Mouse (Mus musculus): ENCODE results near the gene Aff3. TPM values are rescaled to one million over a fixed set of nuclear protein-coding genes. Genes with fewer than 3 reads are reported as not detected.

The Aff3 gene
- polyA plus RNA-seq, 2 experiments = 0.18 to 0.22 TPM

DNA sequence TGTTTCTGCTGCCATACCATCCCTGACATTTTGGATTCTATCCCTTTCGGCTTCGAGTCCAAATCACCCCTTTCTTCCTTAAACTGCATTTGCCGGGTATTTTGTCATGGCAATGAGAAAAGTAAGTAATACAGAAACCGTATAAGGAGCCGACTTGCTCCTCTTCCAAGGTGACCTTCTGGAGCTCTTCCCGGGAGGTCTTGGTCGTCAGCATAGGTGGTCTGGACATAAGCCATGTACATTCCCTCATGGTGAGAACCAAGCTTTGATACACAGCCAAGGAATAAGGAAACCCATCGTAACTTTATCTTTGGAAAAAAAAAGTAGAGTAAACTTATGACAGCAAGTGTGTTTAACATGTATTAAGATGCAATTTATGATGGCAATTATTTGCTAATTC, 15.1 kb upstream of the Aff3 start:
- H3K27ac ChIP-seq = no peak overlapping the region
- H3K4me2 ChIP-seq (ENCODE audit: low read depth) = no peak overlapping the region
- H3K4me1 ChIP-seq (replicated peaks; ENCODE audit: control insufficient read depth in 2 of 2, insufficient read depth in 2 of 2, low read length in 1 of 2) = no peaks in the 10 kb centered on the region
- DNase-seq (ENCODE audit: low read depth in 3 of 3, low spot score in 3 of 3) (no peak), ATAC-seq (ENCODE audit: insufficient read depth) (no peak)
- 63% methylated on average over 8 of the region's 8 CpGs for whole genome bisulfite sequencing (ENCODE audit: insufficient replicate concordance)
- H3K36me3 ChIP-seq (replicated peaks; ENCODE audit: control insufficient read depth, insufficient read depth, low read depth) = no peaks in the 10 kb centered on the region
- no peak overlapping the region for H3K4me3 ChIP-seq (ENCODE audit: insufficient read depth in 1 of 2, low read depth in 2 of 2, low read length in 2 of 2)
- no peak overlapping the region for H3K9ac ChIP-seq (replicated peaks)
- no peak for TF ChIP-seq EP300 (IDR thresholded peaks at IDR 0.05; ENCODE audit: low read depth)
- no peak for TF ChIP-seq CTCF (IDR thresholded peaks at IDR 0.05; ENCODE audit: low read depth)
- no peaks in the 10 kb centered on the region for H3K27me3 ChIP-seq (ENCODE audit: control insufficient read depth, insufficient read depth, low read length)
- H3K9me3 ChIP-seq (ENCODE audit: control insufficient read depth, low read length) = no peaks in the 10 kb centered on the region

DNA sequence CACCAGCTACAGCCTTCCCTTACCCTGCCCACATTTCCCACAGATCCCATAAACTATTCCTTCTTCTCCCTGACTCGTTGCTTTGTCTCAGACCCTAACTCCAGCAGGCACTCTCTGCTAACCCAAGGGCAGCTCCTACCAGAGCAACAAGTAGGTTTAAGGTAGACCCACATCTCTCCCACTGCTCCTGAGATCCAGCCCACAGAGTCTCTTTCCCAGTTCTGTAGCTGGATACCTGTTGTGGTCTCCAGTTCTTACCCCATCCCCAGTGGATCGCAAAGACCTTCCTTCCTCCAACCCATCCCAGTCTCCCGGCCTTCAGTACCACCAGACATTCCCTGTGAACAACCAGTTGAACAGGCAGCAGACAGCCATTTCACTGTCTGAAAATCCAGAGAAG, 7.0 kb upstream of the Aff3 start:
- Histone ChIP-seq H3K4me3 (ENCODE audit: insufficient read depth in 1 of 2, low read depth in 2 of 2, low read length in 2 of 2) (no peak overlapping the region), H3K36me3 (replicated peaks; ENCODE audit: control insufficient read depth, insufficient read depth, low read depth) (no peaks in the 10 kb centered on the region), H3K27ac (no peak overlapping the region), H3K9me3 (ENCODE audit: control insufficient read depth, low read length) (no peaks in the 10 kb centered on the region), H3K4me2 (ENCODE audit: low read depth) (no peak overlapping the region), H3K9ac (replicated peaks) (no peak overlapping the region), H3K4me1 (replicated peaks; ENCODE audit: control insufficient read depth in 2 of 2, insufficient read depth in 2 of 2, low read length in 1 of 2) (peaks cover 0 to 2% of the 10 kb centered on the region in 2 experiments; a peak in 1 of 4 replicates), H3K27me3 (ENCODE audit: control insufficient read depth, insufficient read depth, low read length) (no peaks in the 10 kb centered on the region)
- 34% methylated on average over 3 of the region's 3 CpGs for WGBS (ENCODE audit: insufficient replicate concordance)
- no peak for TF ChIP-seq CTCF (IDR thresholded peaks at IDR 0.05; ENCODE audit: low read depth)
- TF ChIP-seq EP300 (IDR thresholded peaks at IDR 0.05; ENCODE audit: low read depth) = no peak
- DNase-seq (ENCODE audit: low read depth in 3 of 3, low spot score in 3 of 3) (no peak), ATAC-seq (ENCODE audit: insufficient read depth) (no peak)

DNA sequence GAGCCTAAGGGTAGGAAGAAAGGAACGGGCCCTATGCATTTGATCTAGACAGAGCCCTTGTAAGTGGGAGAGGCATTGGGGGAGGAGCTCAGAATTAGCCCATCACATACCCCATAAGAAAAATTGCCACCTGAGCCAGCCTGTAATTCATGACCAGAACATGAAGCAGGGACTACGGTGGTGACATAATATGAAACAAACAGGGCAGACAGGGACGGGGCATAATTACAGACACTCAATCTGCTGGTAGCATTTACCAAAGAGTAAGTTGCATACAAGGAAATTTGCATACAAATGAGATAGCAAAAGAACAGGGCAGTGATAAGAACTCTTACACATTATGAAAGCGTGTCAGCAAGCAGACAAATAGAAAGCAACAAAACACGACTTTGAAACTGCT, 6.3 kb upstream of the Aff3 start:
- 53% methylated on average over 5 of the region's 5 CpGs for WGBS (ENCODE audit: insufficient replicate concordance)
- Histone ChIP-seq H3K9me3 (ENCODE audit: control insufficient read depth, low read length) (no peaks in the 10 kb centered on the region), H3K4me1 (replicated peaks; ENCODE audit: control insufficient read depth in 2 of 2, insufficient read depth in 2 of 2, low read length in 1 of 2) (peaks cover 0 to 2% of the 10 kb centered on the region in 2 experiments; a peak in 1 of 4 replicates)

DNA sequence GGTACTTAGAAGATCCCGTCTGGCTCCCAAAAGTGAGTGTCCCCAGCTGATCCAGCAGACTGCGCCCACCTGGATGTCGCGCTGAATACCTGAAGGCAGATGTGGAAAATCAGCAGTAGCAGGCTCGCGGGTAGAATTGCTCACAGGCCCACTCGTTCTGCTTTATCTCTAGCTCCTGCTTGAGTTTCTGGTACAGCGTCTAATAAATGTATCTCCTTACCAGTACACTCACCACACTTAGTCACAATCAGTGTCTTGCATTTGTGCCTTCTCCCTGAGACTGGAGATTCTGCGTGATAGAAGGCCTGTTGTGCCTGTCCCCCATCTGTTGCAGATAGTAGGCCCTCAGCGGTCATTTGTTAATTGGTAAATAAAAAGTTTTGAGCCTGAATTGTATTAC, 3.6 kb upstream of the Aff3 start:
- Histone ChIP-seq H3K4me1 (replicated peaks; ENCODE audit: control insufficient read depth in 2 of 2, insufficient read depth in 2 of 2, low read length in 1 of 2) (peaks cover 0 to 2% of the 10 kb centered on the region in 2 experiments; a peak in 1 of 4 replicates), H3K27ac (no peak overlapping the region), H3K27me3 (ENCODE audit: control insufficient read depth, insufficient read depth, low read length) (no peaks in the 10 kb centered on the region), H3K36me3 (replicated peaks; ENCODE audit: control insufficient read depth, insufficient read depth, low read depth) (no peaks in the 10 kb centered on the region), H3K9me3 (ENCODE audit: control insufficient read depth, low read length) (no peaks in the 10 kb centered on the region), H3K4me3 (ENCODE audit: insufficient read depth in 1 of 2, low read depth in 2 of 2, low read length in 2 of 2) (no peak overlapping the region), H3K9ac (replicated peaks) (no peak overlapping the region), H3K4me2 (ENCODE audit: low read depth) (no peak overlapping the region)
- 46% methylated on average over 10 of the region's 10 CpGs for WGBS (ENCODE audit: insufficient replicate concordance)
- TF ChIP-seq CTCF (IDR thresholded peaks at IDR 0.05; ENCODE audit: low read depth) (no peak), EP300 (IDR thresholded peaks at IDR 0.05; ENCODE audit: low read depth) (no peak)
- ATAC-seq (ENCODE audit: insufficient read depth) = no peak
- DNase-seq (ENCODE audit: low read depth in 3 of 3, low spot score in 3 of 3) = no peak

More for the DNA sequence above, 6.3 kb upstream of the Aff3 start:
- TF ChIP-seq CTCF (IDR thresholded peaks at IDR 0.05; ENCODE audit: low read depth) (no peak), EP300 (IDR thresholded peaks at IDR 0.05; ENCODE audit: low read depth) (no peak)
- no peak for DNase-seq (ENCODE audit: low read depth in 3 of 3, low spot score in 3 of 3)
- Histone ChIP-seq H3K4me3 (ENCODE audit: insufficient read depth in 1 of 2, low read depth in 2 of 2, low read length in 2 of 2) (no peak overlapping the region), H3K36me3 (replicated peaks; ENCODE audit: control insufficient read depth, insufficient read depth, low read depth) (no peaks in the 10 kb centered on the region), H3K27ac (no peak overlapping the region), H3K9ac (replicated peaks) (no peak overlapping the region), H3K27me3 (ENCODE audit: control insufficient read depth, insufficient read depth, low read length) (no peaks in the 10 kb centered on the region), H3K4me2 (ENCODE audit: low read depth) (no peak overlapping the region)
- no peak for ATAC-seq (ENCODE audit: insufficient read depth)

DNA sequence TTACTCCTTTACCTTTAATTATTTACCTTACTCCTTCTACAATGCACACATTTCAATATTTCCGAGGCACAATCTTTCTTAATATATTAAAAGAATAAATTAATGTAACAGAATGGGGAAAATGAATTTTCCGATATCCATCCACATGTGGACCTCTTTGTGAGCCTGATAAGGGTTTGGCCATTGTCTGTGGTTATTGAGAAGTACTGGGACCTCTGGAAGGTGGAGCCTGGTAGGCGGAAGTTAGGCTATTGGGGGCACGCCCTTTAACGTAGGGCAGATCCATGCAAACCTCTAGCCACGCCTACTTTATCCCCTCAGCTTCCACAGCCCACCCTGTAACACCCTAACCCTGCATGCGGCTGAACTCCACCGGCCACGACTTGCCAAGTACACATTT, 3.1 kb upstream of the Aff3 start:
- DNase-seq (ENCODE audit: low read depth in 3 of 3, low spot score in 3 of 3) (no peak), ATAC-seq (ENCODE audit: insufficient read depth) (no peak)
- H3K4me3 ChIP-seq (ENCODE audit: insufficient read depth in 1 of 2, low read depth in 2 of 2, low read length in 2 of 2) = no peak overlapping the region
- H3K9me3 ChIP-seq (ENCODE audit: control insufficient read depth, low read length) = no peaks in the 10 kb centered on the region
- no peak overlapping the region for H3K9ac ChIP-seq (replicated peaks)
- H3K4me1 ChIP-seq (replicated peaks; ENCODE audit: control insufficient read depth in 2 of 2, insufficient read depth in 2 of 2, low read length in 1 of 2) = peaks cover 0 to 2% of the 10 kb centered on the region in 2 experiments; a peak in 1 of 4 replicates
- H3K27me3 ChIP-seq (ENCODE audit: control insufficient read depth, insufficient read depth, low read length) = no peaks in the 10 kb centered on the region
- H3K27ac ChIP-seq = no peak overlapping the region
- no peak overlapping the region for H3K4me2 ChIP-seq (ENCODE audit: low read depth)
- no peaks in the 10 kb centered on the region for H3K36me3 ChIP-seq (replicated peaks; ENCODE audit: control insufficient read depth, insufficient read depth, low read depth)
- WGBS (ENCODE audit: insufficient replicate concordance) = 40% methylated on average over 9 of the region's 9 CpGs
- TF ChIP-seq CTCF (IDR thresholded peaks at IDR 0.05; ENCODE audit: low read depth) (no peak), EP300 (IDR thresholded peaks at IDR 0.05; ENCODE audit: low read depth) (no peak)
